Mouse (Mus musculus): ENCODE results near the gene Pitpnm2. TPM values are rescaled to one million over a fixed set of nuclear protein-coding genes. Genes with fewer than 3 reads are reported as not detected.

Gene Pitpnm2
- polyA plus RNA-seq, 1 experiment from 2014 or later: 3.1 TPM

DNA sequence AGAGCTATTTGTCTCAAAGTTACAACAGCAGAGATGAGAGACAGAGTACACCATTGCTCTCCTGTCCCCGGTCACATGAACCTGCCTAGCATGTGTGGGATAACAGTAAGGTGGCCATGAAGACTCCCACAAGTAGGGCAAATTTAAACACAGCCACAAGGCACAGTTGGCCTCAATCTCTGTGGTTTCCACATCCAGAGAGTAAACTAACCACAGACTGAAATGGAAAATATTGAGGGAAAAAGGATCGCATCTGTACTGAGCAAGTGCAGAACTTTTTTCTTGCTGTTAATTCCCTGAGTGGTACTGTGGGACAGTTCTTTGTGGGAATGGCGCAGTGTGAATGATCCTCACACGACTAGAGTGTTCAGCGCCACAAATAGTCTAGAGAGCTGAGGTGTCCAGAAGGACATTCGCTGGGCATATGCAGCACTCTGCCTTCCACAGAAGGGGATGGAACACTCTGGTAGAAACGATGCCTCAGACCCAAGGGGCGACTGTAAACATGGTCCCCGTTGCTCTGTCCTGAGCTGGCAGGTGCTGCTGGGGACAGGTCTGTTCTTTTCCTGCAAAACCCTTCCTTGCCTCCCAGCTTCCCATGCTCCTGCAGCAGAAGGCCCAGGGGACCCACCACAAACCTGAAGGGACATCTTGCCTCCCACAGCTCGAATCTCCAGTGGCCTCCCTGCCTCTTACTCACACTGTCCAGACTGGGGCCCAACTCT lies 59.3 kb downstream of the Pitpnm2 start:
- 82% methylated on average over 10 of the region's 10 CpGs for WGBS
- Histone ChIP-seq H3K27me3 (replicated peaks) (no peaks in the 10 kb centered on the region), H3K4me2 (replicated peaks) (no peak overlapping the region), H3K9ac (no peak overlapping the region), H3K9me3 (no peaks in the 10 kb centered on the region), H3K4me1 (replicated peaks) (peaks cover 23% of the 10 kb centered on the region), H3K4me3 (replicated peaks) (no peak overlapping the region), H3K36me3 (no peaks in the 10 kb centered on the region), H3K27ac (no peak overlapping the region)
- no peak for ATAC-seq

- ATAC-seq: no peak
- H3K27ac ChIP-seq: no peak overlapping the region
- no peaks in the 10 kb centered on the region for H3K9me3 ChIP-seq
- WGBS: 88% methylated on average over 4 of the region's 4 CpGs
- peaks cover 23% of the 10 kb centered on the region for H3K4me1 ChIP-seq (replicated peaks)
- H3K4me3 ChIP-seq (replicated peaks): no peak overlapping the region
- no peaks in the 10 kb centered on the region for H3K27me3 ChIP-seq (replicated peaks)
- no peak overlapping the region for H3K9ac ChIP-seq
- no peaks in the 10 kb centered on the region for H3K36me3 ChIP-seq
- H3K4me2 ChIP-seq (replicated peaks): no peak overlapping the region
Observed at GRCm38 (mm10) chr5:124189572-124189981, 60.0 kb downstream of the Pitpnm2 start.

- peaks cover 23% of the 10 kb centered on the region for H3K4me1 ChIP-seq (replicated peaks)
- H3K27ac ChIP-seq: no peak overlapping the region
- H3K36me3 ChIP-seq: no peaks in the 10 kb centered on the region
- WGBS: 61% methylated on average over 12 of the region's 12 CpGs
- H3K4me2 ChIP-seq (replicated peaks): peak overlapping the region; percentile 51
- ATAC-seq: peak; percentile 73
- H3K9me3 ChIP-seq: no peaks in the 10 kb centered on the region
- H3K4me3 ChIP-seq (replicated peaks): no peak overlapping the region
- H3K27me3 ChIP-seq (replicated peaks): no peaks in the 10 kb centered on the region
- H3K9ac ChIP-seq: peak overlapping the region; percentile 23; the same call in 1 of the 2 replicates
Observed at GRCm38 (mm10) chr5:124187508-124188311, 61.9 kb downstream of the Pitpnm2 start.

- 19% methylated on average over 21 of the region's 22 CpGs for WGBS
- Histone ChIP-seq H3K9ac (peak overlapping the region; percentile 23; the same call in 1 of the 2 replicates), H3K9me3 (no peaks in the 10 kb centered on the region), H3K4me3 (replicated peaks) (0 out of 2 replicates have a peak overlapping the region, but pooled peaks have one; percentile 6), H3K27ac (no peak overlapping the region), H3K36me3 (no peaks in the 10 kb centered on the region), H3K4me2 (replicated peaks) (peak overlapping the region; percentile 51), H3K27me3 (replicated peaks) (no peaks in the 10 kb centered on the region), H3K4me1 (replicated peaks) (peaks cover 20% of the 10 kb centered on the region)
- ATAC-seq: peak; percentile 61
Observed at GRCm38 (mm10) chr5:124186981-124187507, 62.5 kb downstream of the Pitpnm2 start.

GRCm38 (mm10) chr5:124186465-124186854 lies 63.1 kb downstream of the Pitpnm2 start:
- Histone ChIP-seq H3K36me3 (no peaks in the 10 kb centered on the region), H3K4me1 (replicated peaks) (peaks cover 20% of the 10 kb centered on the region), H3K9me3 (no peaks in the 10 kb centered on the region), H3K27ac (no peak overlapping the region), H3K4me2 (replicated peaks) (peak overlapping the region; percentile 51; the same call in 1 of the 2 replicates), H3K9ac (no peak overlapping the region), H3K27me3 (replicated peaks) (no peaks in the 10 kb centered on the region), H3K4me3 (replicated peaks) (no peak overlapping the region)
- ATAC-seq: 0 out of 2 replicates have a peak, but pooled peaks have one; percentile 35
- WGBS: 73% methylated on average over 10 of the region's 10 CpGs

DNA sequence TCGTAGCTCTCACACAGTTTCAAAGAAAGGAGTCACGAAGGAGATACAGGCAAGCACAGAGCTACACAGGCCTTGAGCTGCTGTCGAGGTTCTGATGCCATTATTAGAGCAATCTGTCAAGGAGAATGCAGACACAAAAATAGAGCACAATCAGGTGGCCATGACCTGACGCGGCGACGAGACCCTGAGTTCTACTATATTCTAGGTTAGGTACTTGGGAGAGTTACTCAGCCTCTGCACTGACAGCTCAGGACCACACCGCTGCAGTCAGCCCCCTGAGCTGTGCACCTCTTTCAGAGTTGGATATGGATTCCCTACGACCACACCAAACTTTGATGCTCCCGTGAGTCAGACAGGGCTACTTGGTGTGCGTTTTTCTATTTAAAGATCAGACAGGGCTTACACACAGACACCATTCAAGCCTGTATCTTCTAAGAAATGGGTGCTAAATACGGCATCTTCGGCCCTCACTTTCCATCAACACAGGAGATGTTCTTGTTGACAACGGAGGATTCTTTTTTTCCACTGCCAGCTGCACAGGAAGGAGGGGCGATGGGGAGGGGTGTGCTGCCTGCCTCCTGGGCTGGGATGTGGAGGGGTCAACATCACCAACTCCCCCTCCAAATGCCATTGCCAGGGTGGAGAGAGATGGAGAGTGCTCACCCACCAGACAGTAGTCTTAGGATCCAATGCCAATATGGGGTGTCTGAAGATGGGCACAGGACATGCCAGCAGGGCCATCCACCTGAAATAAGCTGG lies 63.7 kb downstream of the Pitpnm2 start:
- H3K9me3 ChIP-seq: no peaks in the 10 kb centered on the region
- ATAC-seq: no peak
- no peak overlapping the region for H3K9ac ChIP-seq
- H3K27ac ChIP-seq: no peak overlapping the region
- WGBS: 77% methylated on average over 15 of the region's 15 CpGs
- H3K36me3 ChIP-seq: no peaks in the 10 kb centered on the region
- H3K4me2 ChIP-seq (replicated peaks): no peak overlapping the region
- H3K27me3 ChIP-seq (replicated peaks): no peaks in the 10 kb centered on the region
- no peak overlapping the region for H3K4me3 ChIP-seq (replicated peaks)
- H3K4me1 ChIP-seq (replicated peaks): peaks cover 20% of the 10 kb centered on the region

GRCm38 (mm10) chr5:124184898-124185701 lies 64.5 kb downstream of the Pitpnm2 start:
- Histone ChIP-seq H3K9ac (no peak overlapping the region), H3K4me1 (replicated peaks) (peaks cover 20% of the 10 kb centered on the region), H3K36me3 (no peaks in the 10 kb centered on the region), H3K4me2 (replicated peaks) (no peak overlapping the region), H3K27ac (no peak overlapping the region), H3K4me3 (replicated peaks) (no peak overlapping the region), H3K9me3 (no peaks in the 10 kb centered on the region), H3K27me3 (replicated peaks) (no peaks in the 10 kb centered on the region)
- no peak for ATAC-seq
- 54% methylated on average over 15 of the region's 15 CpGs for WGBS

DNA sequence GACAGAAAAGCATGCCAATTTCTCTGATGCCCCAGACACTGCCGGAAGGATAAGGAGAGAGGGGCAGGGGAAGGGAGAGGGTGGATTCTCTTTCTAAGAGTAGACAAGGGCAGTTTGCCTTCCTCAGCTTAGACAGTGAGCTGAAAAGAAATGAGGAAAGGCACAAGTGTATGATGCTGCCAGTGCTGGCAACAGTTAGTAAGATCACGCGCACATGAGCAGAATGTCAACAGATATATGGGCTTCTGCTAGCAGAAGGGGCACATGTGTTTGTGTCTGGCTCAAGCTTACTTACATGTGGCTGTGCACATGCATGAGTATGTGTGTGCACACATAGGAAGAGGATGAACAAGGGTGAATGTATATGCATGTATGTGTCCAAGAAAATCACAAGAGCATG lies 65.4 kb downstream of the Pitpnm2 start:
- H3K9me3 ChIP-seq: no peaks in the 10 kb centered on the region
- H3K36me3 ChIP-seq: no peaks in the 10 kb centered on the region
- no peak overlapping the region for H3K9ac ChIP-seq
- no peak overlapping the region for H3K4me3 ChIP-seq (replicated peaks)
- WGBS: 86% methylated on average over 3 of the region's 3 CpGs
- H3K27ac ChIP-seq: no peak overlapping the region
- peaks cover 20% of the 10 kb centered on the region for H3K4me1 ChIP-seq (replicated peaks)
- no peaks in the 10 kb centered on the region for H3K27me3 ChIP-seq (replicated peaks)
- no peak for ATAC-seq
- no peak overlapping the region for H3K4me2 ChIP-seq (replicated peaks)

DNA sequence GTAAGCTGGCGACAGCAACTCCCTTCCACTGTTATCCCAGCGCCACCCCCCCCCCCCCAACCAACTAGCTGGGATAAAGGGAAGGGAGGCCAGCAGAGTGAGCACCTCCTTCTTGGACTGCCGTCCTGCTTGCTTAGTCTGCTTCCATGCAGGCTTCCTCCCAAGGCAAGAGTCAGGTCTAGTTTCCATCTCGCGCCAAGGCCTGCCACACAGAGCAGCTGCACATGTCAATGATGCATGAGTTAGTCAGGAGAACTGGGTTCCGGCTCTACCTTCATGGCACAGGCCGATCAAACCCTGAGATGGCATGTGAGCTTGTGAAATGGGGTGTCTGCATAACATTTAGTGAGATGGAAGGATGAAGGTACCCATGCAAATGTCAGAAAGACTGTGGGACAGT lies 66.9 kb downstream of the Pitpnm2 start:
- peaks cover 15% of the 10 kb centered on the region for H3K4me1 ChIP-seq (replicated peaks)
- no peak overlapping the region for H3K4me2 ChIP-seq (replicated peaks)
- no peak overlapping the region for H3K9ac ChIP-seq
- H3K27me3 ChIP-seq (replicated peaks): no peaks in the 10 kb centered on the region
- no peak for ATAC-seq
- 85% methylated on average over 7 of the region's 7 CpGs for WGBS
- no peak overlapping the region for H3K4me3 ChIP-seq (replicated peaks)
- no peaks in the 10 kb centered on the region for H3K36me3 ChIP-seq
- no peaks in the 10 kb centered on the region for H3K9me3 ChIP-seq
- H3K27ac ChIP-seq: no peak overlapping the region

GRCm38 (mm10) chr5:124182097-124182496 lies 67.5 kb downstream of the Pitpnm2 start:
- peaks cover 10% of the 10 kb centered on the region for H3K4me1 ChIP-seq (replicated peaks)
- no peak overlapping the region for H3K9ac ChIP-seq
- ATAC-seq: no peak
- H3K4me3 ChIP-seq (replicated peaks): no peak overlapping the region
- H3K36me3 ChIP-seq: no peaks in the 10 kb centered on the region
- no peak overlapping the region for H3K4me2 ChIP-seq (replicated peaks)
- WGBS: 92% methylated on average over 5 of the region's 5 CpGs
- H3K27me3 ChIP-seq (replicated peaks): no peaks in the 10 kb centered on the region
- no peak overlapping the region for H3K27ac ChIP-seq
- no peaks in the 10 kb centered on the region for H3K9me3 ChIP-seq

DNA sequence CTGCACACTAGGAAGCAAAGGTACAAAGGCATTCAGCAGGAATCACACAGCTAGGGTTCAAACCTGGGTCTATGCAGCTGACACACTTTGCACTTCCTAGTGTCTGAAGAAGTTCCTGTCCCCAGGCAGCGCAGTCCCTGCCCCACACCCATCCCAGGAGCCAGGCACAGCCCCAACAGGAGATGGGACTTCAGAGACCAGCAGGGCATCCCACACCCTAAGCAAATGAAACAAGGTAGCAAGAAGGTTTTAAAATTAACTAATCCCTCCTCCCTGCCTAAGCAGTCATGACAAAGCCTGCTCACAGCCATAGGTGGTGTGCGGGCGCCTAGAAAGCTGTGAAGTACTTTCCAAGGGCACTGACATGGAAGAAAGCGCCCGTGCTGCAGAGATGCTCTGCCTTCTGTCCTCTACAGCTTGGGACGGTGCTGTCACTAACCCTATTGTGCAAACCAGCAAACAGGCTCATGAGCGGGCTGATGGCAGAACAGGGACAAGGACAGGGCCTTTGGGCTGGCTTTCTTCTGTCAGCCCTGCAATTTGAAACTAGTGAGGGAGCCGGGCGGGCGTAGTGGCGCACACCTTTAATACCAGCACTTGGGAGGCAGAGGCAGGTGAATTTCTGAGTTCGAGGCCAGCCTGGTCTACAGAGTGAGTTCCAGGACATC lies 68.9 kb downstream of the Pitpnm2 start:
- Histone ChIP-seq H3K4me1 (replicated peaks) (no peaks in the 10 kb centered on the region), H3K27ac (no peak overlapping the region), H3K4me2 (replicated peaks) (no peak overlapping the region), H3K4me3 (replicated peaks) (no peak overlapping the region), H3K36me3 (no peaks in the 10 kb centered on the region), H3K9me3 (no peaks in the 10 kb centered on the region), H3K9ac (no peak overlapping the region), H3K27me3 (replicated peaks) (no peaks in the 10 kb centered on the region)
- 74% methylated on average over 12 of the region's 12 CpGs for WGBS
- 0 out of 2 replicates have a peak, but pooled peaks have one; percentile 23 for ATAC-seq

Measured in intestine, embryonic 15.5 days (tissue).